Mouse (Mus musculus): ENCODE measurements at regions not wholly inside any gene's neighbourhood (a gene's known extent, or its start where the extent isn't known, plus 50 kb on each side); places are given as distances from the start of the nearest gene placed in this dataset.

DNA sequence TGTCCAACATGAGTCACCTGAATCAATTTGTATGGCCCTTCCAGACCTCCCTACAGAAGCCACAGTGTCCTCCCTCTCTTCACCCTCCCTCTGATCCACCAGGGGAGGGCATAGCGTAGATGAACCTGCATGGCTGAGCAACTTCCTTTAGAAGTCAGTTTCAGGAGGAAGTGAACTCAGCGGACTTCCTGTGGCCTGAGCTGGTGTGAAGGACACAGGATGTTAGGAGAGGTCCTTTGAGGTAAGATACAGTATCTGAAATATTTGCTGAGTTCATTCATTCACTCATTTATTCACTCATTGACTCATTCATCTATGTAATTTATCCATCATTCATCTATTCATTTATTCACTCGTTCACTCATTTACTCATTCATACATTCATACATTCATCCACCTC lies 152.6 kb downstream of the Chst1 start:
- H3K4me3 ChIP-seq (ENCODE audit: control insufficient read depth in 1 of 2, insufficient read depth in 1 of 2, low read depth in 2 of 2, low read length in 2 of 2), result no peak overlapping the region
- no peak overlapping the region for H3K27ac ChIP-seq (ENCODE audit: control insufficient read depth, low read depth, low read length)
- H3K27me3 ChIP-seq (ENCODE audit: control insufficient read depth in 1 of 2, insufficient read depth in 2 of 2, low read length in 2 of 2), result peaks cover 6 to 21% of the 10 kb centered on the region in 2 experiments
- H3K79me2 ChIP-seq (ENCODE audit: control insufficient read depth, insufficient read depth, low read length, poor library complexity), result no peaks in the 10 kb centered on the region
- TF ChIP-seq TBP (IDR thresholded peaks at IDR 0.05; ENCODE audit: low read depth, low read length), result no peak
- TF ChIP-seq SIN3A (IDR thresholded peaks at IDR 0.05; ENCODE audit: low read length), result no peak
- no peak for TF ChIP-seq NRF1 (IDR thresholded peaks at IDR 0.05; ENCODE audit: insufficient read depth, low read depth, low read length, poor library complexity, severe bottlenecking)
- no peak for TF ChIP-seq SMC3 (IDR thresholded peaks at IDR 0.05; ENCODE audit: low read depth, low read length)
- TF ChIP-seq EP300 (IDR thresholded peaks at IDR 0.05; ENCODE audit: low read depth in 1 of 2, low read length in 2 of 2), result no peak
- no peak for TF ChIP-seq HCFC1 (IDR thresholded peaks at IDR 0.05; ENCODE audit: low read depth, low read length)
- no peak for TF ChIP-seq E2F4 (IDR thresholded peaks at IDR 0.05; ENCODE audit: borderline replicate concordance, low read depth, low read length)
- TF ChIP-seq MXI1 (IDR thresholded peaks at IDR 0.05; ENCODE audit: low read depth, low read length), result no peak
- no peak for TF ChIP-seq MAFK (IDR thresholded peaks at IDR 0.05; ENCODE audit: borderline replicate concordance, low read depth, low read length)
- no peak for TF ChIP-seq POLR2AphosphoS5 (IDR thresholded peaks at IDR 0.05; ENCODE audit: borderline replicate concordance, low read depth, low read length)
- no peak for TF ChIP-seq TCF12 (IDR thresholded peaks at IDR 0.05; ENCODE audit: low read depth, low read length)
- TF ChIP-seq MEF2A (IDR thresholded peaks at IDR 0.05; ENCODE audit: extremely low read depth, insufficient replicate concordance, low read depth, low read length, poor library complexity, severe bottlenecking), result no peak
- no peak for TF ChIP-seq ELF1 (IDR thresholded peaks at IDR 0.05; ENCODE audit: low read depth, low read length)
- no peak for TF ChIP-seq ZKSCAN1 (IDR thresholded peaks at IDR 0.05; ENCODE audit: low read depth, low read length)
- no peak for TF ChIP-seq GATA1 (IDR thresholded peaks at IDR 0.05; ENCODE audit: low read depth, low read length)
- TF ChIP-seq ZMIZ1 (IDR thresholded peaks at IDR 0.05; ENCODE audit: low read depth, low read length), result no peak
- no peak for TF ChIP-seq ZC3H11A (IDR thresholded peaks at IDR 0.05; ENCODE audit: low read depth, low read length)
- H3K36me3 ChIP-seq (ENCODE audit: control insufficient read depth in 1 of 2, insufficient read depth in 2 of 2, low read length in 2 of 2), result no peaks in the 10 kb centered on the region
- H3K9me3 ChIP-seq (replicated peaks; ENCODE audit: insufficient read depth, low read length), result no peaks in the 10 kb centered on the region
- DNase-seq (ENCODE audit: low read depth, low spot score), result no peak
- H3K4me1 ChIP-seq (ENCODE audit: control insufficient read depth in 1 of 2, insufficient read depth in 2 of 2, low read length in 2 of 2), result no peaks in the 10 kb centered on the region
- no peak overlapping the region for H3K9ac ChIP-seq (ENCODE audit: control insufficient read depth, low read depth, low read length, poor library complexity, severe bottlenecking)

DNA sequence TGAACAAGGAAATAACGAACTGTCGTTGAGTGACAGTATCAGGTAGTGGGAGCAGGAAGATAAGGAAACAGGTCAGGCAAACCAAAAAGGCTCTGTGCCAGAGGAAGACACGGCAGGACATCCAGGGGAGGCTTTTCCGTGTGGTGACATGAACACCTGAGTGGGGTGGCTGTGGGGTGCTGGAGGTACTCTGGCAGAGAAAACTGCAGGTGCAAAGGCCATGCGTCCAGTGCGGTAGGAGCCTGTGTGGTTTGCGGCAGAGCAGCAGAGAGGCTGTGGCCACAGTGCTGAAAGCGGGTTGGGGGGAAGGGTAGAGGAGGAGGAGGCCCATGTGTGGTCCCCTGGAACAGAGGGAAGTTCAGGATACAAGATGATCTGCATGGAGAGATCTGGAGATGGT lies 153.3 kb downstream of the Chst1 start:
- no peak for DNase-seq (ENCODE audit: low read depth, low spot score)
- no peak overlapping the region for H3K9ac ChIP-seq (ENCODE audit: control insufficient read depth, low read depth, low read length, poor library complexity, severe bottlenecking)
- H3K27me3 ChIP-seq (ENCODE audit: control insufficient read depth in 1 of 2, insufficient read depth in 2 of 2, low read length in 2 of 2), result peaks cover 7 to 21% of the 10 kb centered on the region in 2 experiments
- no peaks in the 10 kb centered on the region for H3K79me2 ChIP-seq (ENCODE audit: control insufficient read depth, insufficient read depth, low read length, poor library complexity)
- no peaks in the 10 kb centered on the region for H3K4me1 ChIP-seq (ENCODE audit: control insufficient read depth in 1 of 2, insufficient read depth in 2 of 2, low read length in 2 of 2)
- H3K36me3 ChIP-seq (ENCODE audit: control insufficient read depth in 1 of 2, insufficient read depth in 2 of 2, low read length in 2 of 2), result no peaks in the 10 kb centered on the region
- no peak overlapping the region for H3K27ac ChIP-seq (ENCODE audit: control insufficient read depth, low read depth, low read length)
- no peaks in the 10 kb centered on the region for H3K9me3 ChIP-seq (replicated peaks; ENCODE audit: insufficient read depth, low read length)
- H3K4me3 ChIP-seq (ENCODE audit: control insufficient read depth in 1 of 2, insufficient read depth in 1 of 2, low read depth in 2 of 2, low read length in 2 of 2), result no peak overlapping the region
- TF ChIP-seq CHD2 (IDR thresholded peaks at IDR 0.05; ENCODE audit: low read length) (no peak), MXI1 (IDR thresholded peaks at IDR 0.05; ENCODE audit: low read depth, low read length) (no peak), NRF1 (IDR thresholded peaks at IDR 0.05; ENCODE audit: insufficient read depth, low read depth, low read length, poor library complexity, severe bottlenecking) (no peak), ZMIZ1 (IDR thresholded peaks at IDR 0.05; ENCODE audit: low read depth, low read length) (no peak), NELFE (IDR thresholded peaks at IDR 0.05; ENCODE audit: low read depth, low read length) (no peak), SIN3A (IDR thresholded peaks at IDR 0.05; ENCODE audit: low read length) (no peak), MYB (IDR thresholded peaks at IDR 0.05; ENCODE audit: low read depth, low read length) (no peak), RCOR1 (IDR thresholded peaks at IDR 0.05; ENCODE audit: low read depth, low read length) (no peak), MAZ (IDR thresholded peaks at IDR 0.05; ENCODE audit: low read depth, low read length) (no peak), POLR2AphosphoS2 (IDR thresholded peaks at IDR 0.05; ENCODE audit: low read length) (no peak), KAT2A (conservative IDR thresholded peaks at IDR 0.05; ENCODE audit: low read depth, low read length) (no peak), RAD21 (IDR thresholded peaks at IDR 0.05; ENCODE audit: low read depth, low read length) (no peak), ZNF384 (IDR thresholded peaks at IDR 0.05; ENCODE audit: low read depth, low read length) (no peak), CTCF (IDR thresholded peaks at IDR 0.05 in 2 of 3, conservative IDR thresholded peaks at IDR 0.05 in 1 of 3; ENCODE audit: control insufficient read depth in 1 of 3, insufficient read depth in 1 of 3, low read depth in 2 of 3, low read length in 3 of 3, poor library complexity in 1 of 3, severe bottlenecking in 1 of 3) (no peak), ZC3H11A (IDR thresholded peaks at IDR 0.05; ENCODE audit: low read depth, low read length) (no peak), TBP (IDR thresholded peaks at IDR 0.05; ENCODE audit: low read depth, low read length) (no peak), EP300 (IDR thresholded peaks at IDR 0.05; ENCODE audit: low read depth in 1 of 2, low read length in 2 of 2) (no peak)
